In genomic region chrX:110279492-110280213, GRCm38 (mm10) we compare ENCODE assay signal across 20 mouse cellular contexts.
DNase-seq lines count a peak whose midpoint lies in the region; ATAC-seq and TF ChIP-seq lines count a peak whose summit lies in the region.
"Had no signal": no experiment of that assay in that cellular context is flagged by ENCODE, and none has a peak within 500 bp of the region (broad histone marks: within the 10 kb centered on the region; RNA-seq: fewer than 3 reads in every experiment).

No protein-coding gene starts in this region.

- H3K4me1 ChIP-seq in midbrain, postnatal 0 days (ENCODE audit: insufficient read depth, low read length), result no peaks in the 10 kb centered on the region
- no peaks in the 10 kb centered on the region for H3K4me1 ChIP-seq in midbrain, embryonic 16.5 days (ENCODE audit: control insufficient read depth, insufficient read depth, low read length)
- H3K4me1 ChIP-seq: embryonic facial prominence, embryonic 12.5 days; forebrain, embryonic 13.5 days; heart, embryonic 13.5 days had no signal

- no peak for TF ChIP-seq CTCF in midbrain, postnatal 0 days (IDR thresholded peaks at IDR 0.05)

- H3K27me3 ChIP-seq in midbrain, postnatal 0 days (ENCODE audit: insufficient read depth, low read length), result no peaks in the 10 kb centered on the region
- H3K27me3 ChIP-seq in midbrain, embryonic 16.5 days (ENCODE audit: control insufficient read depth, insufficient read depth, low read depth, low read length), result no peaks in the 10 kb centered on the region
- H3K27me3 ChIP-seq: embryonic facial prominence, embryonic 12.5 days; forebrain, embryonic 13.5 days; heart, embryonic 13.5 days had no signal

- no peak overlapping the region for H3K9ac ChIP-seq in midbrain, postnatal 0 days (replicated peaks; ENCODE audit: low read length, poor library complexity, severe bottlenecking)
- no peak overlapping the region for H3K9ac ChIP-seq in midbrain, embryonic 16.5 days (ENCODE audit: low read depth, low read length)
- H3K9ac ChIP-seq: embryonic facial prominence, embryonic 12.5 days; forebrain, embryonic 13.5 days; heart, embryonic 13.5 days had no signal

- H3K4me3 ChIP-seq in midbrain, postnatal 0 days (ENCODE audit: low read depth, low read length), result no peak overlapping the region
- no peak overlapping the region for H3K4me3 ChIP-seq in midbrain, embryonic 16.5 days (ENCODE audit: low read depth, low read length)
- H3K4me3 ChIP-seq: embryonic facial prominence, embryonic 12.5 days; forebrain, embryonic 13.5 days; heart, embryonic 13.5 days had no signal

- no peak overlapping the region for H3K4me2 ChIP-seq in midbrain, postnatal 0 days (ENCODE audit: low read depth, low read length, poor library complexity, severe bottlenecking)
- H3K4me2 ChIP-seq in midbrain, embryonic 16.5 days (ENCODE audit: low read length), result no peak overlapping the region
- H3K4me2 ChIP-seq: embryonic facial prominence, embryonic 12.5 days; forebrain, embryonic 13.5 days; heart, embryonic 13.5 days had no signal

- H3K36me3 ChIP-seq in midbrain, postnatal 0 days (ENCODE audit: insufficient read depth, low read length), result no peaks in the 10 kb centered on the region
- no peaks in the 10 kb centered on the region for H3K36me3 ChIP-seq in midbrain, embryonic 16.5 days (ENCODE audit: control insufficient read depth, insufficient read depth, low read length)
- H3K36me3 ChIP-seq: embryonic facial prominence, embryonic 12.5 days; G1E; heart, embryonic 13.5 days had no signal

- peak; percentile 59; the same call in 1 of the 2 replicates for ATAC-seq in frontal cortex, adult (ENCODE audit: low TSS enrichment)
- no peak for ATAC-seq in midbrain, postnatal 0 days (ENCODE audit: low FRiP score)
- ATAC-seq in midbrain, embryonic 16.5 days, result no peak
- ATAC-seq: CD4-positive, CD25-positive, alpha-beta regulatory T cell, adult 4 months; forebrain, embryonic 13.5 days; hindbrain, embryonic 16.5 days had no signal

- peaks cover 3% of the 10 kb centered on the region; the same call in 1 of the 2 replicates for H3K9me3 ChIP-seq in midbrain, postnatal 0 days (ENCODE audit: low read length)
- H3K9me3 ChIP-seq in midbrain, embryonic 16.5 days (replicated peaks; ENCODE audit: control insufficient read depth, low read length, poor library complexity, severe bottlenecking), result no peaks in the 10 kb centered on the region
- H3K9me3 ChIP-seq: embryonic facial prominence, embryonic 12.5 days; forebrain, embryonic 13.5 days; heart, embryonic 13.5 days had no signal

- no peak overlapping the region for H3K27ac ChIP-seq in midbrain, postnatal 0 days (ENCODE audit: low read depth, low read length)
- H3K27ac ChIP-seq in midbrain, embryonic 16.5 days (ENCODE audit: low read length), result no peak overlapping the region
- H3K27ac ChIP-seq: embryonic facial prominence, embryonic 12.5 days; forebrain, embryonic 13.5 days; heart, embryonic 13.5 days had no signal

- peak; percentile 14 to 36 for DNase-seq in cerebellum, postnatal 10 days
- DNase-seq in cerebellum, adult 11 months, result no peak
- DNase-seq in frontal cortex, postnatal 36 days (ENCODE audit: low spot score in 2 of 2), result no peak
- DNase-seq in midbrain, postnatal 0 days (ENCODE audit: low spot score), result peak; percentile 1
- DNase-seq in natural killer cell, adult 2 months (ENCODE audit: low spot score in 2 of 2), result no peak
- DNase-seq: adrenal gland, postnatal 10 days; B cell, adult 2 months; cerebellum, adult 8-10 months; gastrocnemius, postnatal 36 days; heart, adult 11 months; heart, postnatal 36 days; kidney, adult 2 months had no signal

- 89% methylated on average over 14 of the region's 14 CpGs for WGBS in midbrain, postnatal 0 days
- 91% methylated on average over 14 of the region's 14 CpGs for WGBS in midbrain, embryonic 16.5 days

Comparison
In these comparisons a context has a peak if more than half of its experiments do, and no peak if none do; other contexts are left out.
1. DNase-seq: peak in cerebellum, postnatal 10 days (2 of 2) and midbrain, postnatal 0 days (single experiment); none in cerebellum, adult 11 months (single experiment), frontal cortex, postnatal 36 days (0 of 2) and natural killer cell, adult 2 months (0 of 2).